Mouse (Mus musculus) olfactory bulb, adult 2 months (tissue): ENCODE results near the gene Fcgr2b. TPM values are rescaled to one million over a fixed set of nuclear protein-coding genes. Genes with fewer than 3 reads are reported as not detected.

Experiments used
- H3K27ac ChIP-seq: fragments of 200-500 bp; 2 replicates; pipeline ENCODE4 v1.5.1; 2012; ENCODE audit warnings: low read depth, low read length; ENCODE audit not compliant: insufficient read depth
- H3K4me1 ChIP-seq: fragments of 200-500 bp; 2 replicates; pipeline ENCODE4 v1.6.1; 2012; ENCODE audit warnings: low read length; ENCODE audit not compliant: control insufficient read depth, insufficient read depth
- H3K4me3 ChIP-seq: fragments of 200-500 bp; 2 replicates; pipeline ENCODE4 v1.5.1; 2012; ENCODE audit warnings: mild to moderate bottlenecking, low read depth, low read length, moderate library complexity; ENCODE audit not compliant: insufficient read depth
- CTCF ChIP-seq: fragments of 200-500 bp; IDR thresholded peaks from 2 replicates; pipeline ENCODE4 v1.5.1; 2012; ENCODE audit warnings: low read depth, mild to moderate bottlenecking, low read length, moderate library complexity; ENCODE audit not compliant: insufficient read depth
- POLR2A ChIP-seq: fragments of 200-500 bp; IDR thresholded peaks from 2 replicates; pipeline ENCODE4 v1.6.1; 2012; ENCODE audit warnings: mild to moderate bottlenecking, low read depth, low read length, moderate library complexity; ENCODE audit not compliant: insufficient read depth
- WGBS: fragments of 180-500 bp; shearing (Covaris S2); methylation state at CpG from one replicate; pipeline ENCODE4 v1.1.7; 2018; 5-methylcytosine and 5-hydroxymethylcytosine counted together
- polyA plus RNA-seq: library from polyadenylated mRNA; stranded (reverse); fragments of >200 nt; gene quantifications from 2 replicates; pipeline ENCODE4 v1.2.4, GENCODE M21; 2012; ENCODE audit warnings: low replicate concordance; ENCODE audit not compliant: missing spikeins, insufficient read depth, insufficient read length

Gene Fcgr2b
- polyA plus RNA-seq, 1 experiment, result not detected

GRCm38 (mm10) chr1:170919308-170919707, 57.0 kb downstream of the Fcgr2b start:
- WGBS, result 96% methylated on average over 8 of the region's 8 CpGs
- no peak for TF ChIP-seq CTCF
- TF ChIP-seq POLR2A, result no peak
- no peaks in the 10 kb centered on the region for H3K4me1 ChIP-seq

GRCm38 (mm10) chr1:170915657-170916056, 60.7 kb downstream of the Fcgr2b start:
- no peak overlapping the region for H3K4me3 ChIP-seq
- WGBS, result 57% methylated on average over 5 of the region's 5 CpGs
- no peak overlapping the region for H3K27ac ChIP-seq
- no peak for TF ChIP-seq CTCF
- no peak for TF ChIP-seq POLR2A
- H3K4me1 ChIP-seq, result no peaks in the 10 kb centered on the region

More at GRCm38 (mm10) chr1:170919308-170919707, 57.0 kb downstream of the Fcgr2b start:
- H3K4me3 ChIP-seq, result no peak overlapping the region
- no peak overlapping the region for H3K27ac ChIP-seq

- Histone ChIP-seq H3K4me1 (peaks cover 7% of the 10 kb centered on the region), H3K27ac (no peak within 1 kb of the TSS), H3K4me3 (no peak within 1 kb of the TSS)
- 72% methylated on average over 5 of the region's 5 CpGs for WGBS
- no peak for TF ChIP-seq CTCF
- no peak for TF ChIP-seq POLR2A
Measured at GRCm38 (mm10) chr1:170912891-170913615, 63.3 kb downstream of the Fcgr2b start, which contains the start of gene Fcrlb. Gene Fcrlb, minus strand, starts transcription at chr1:170912941.

GRCm38 (mm10) chr1:170911907-170912660, 64.3 kb downstream of the Fcgr2b start:
- Histone ChIP-seq H3K27ac (no peak overlapping the region), H3K4me3 (no peak overlapping the region), H3K4me1 (peaks cover 16% of the 10 kb centered on the region)
- TF ChIP-seq POLR2A (no peak), CTCF (no peak)
- WGBS, result 85% methylated on average over 11 of the region's 11 CpGs

Other genes with a start within 250 kb of the Fcgr2b start
- gene Atf6, start 108.8 kb downstream of the Fcgr2b start, polyA plus RNA-seq, result not detected in 2 replicates
- not detected in 2 replicates for gene Gm26620, start 91.5 kb downstream of the Fcgr2b start, polyA plus RNA-seq
- gene Dusp12, start 91.0 kb downstream of the Fcgr2b start, polyA plus RNA-seq, result not detected in 2 replicates
- gene Fcrlb, start 63.6 kb downstream of the Fcgr2b start, polyA plus RNA-seq, result not detected in 2 replicates
- gene Fcrla, start 49.0 kb downstream of the Fcgr2b start, polyA plus RNA-seq, result not detected in 2 replicates
- not detected in 2 replicates for gene Fcgr4, start 42.4 kb upstream of the Fcgr2b start, polyA plus RNA-seq
- not detected in 2 replicates for gene Fcgr3, start 88.4 kb upstream of the Fcgr2b start, polyA plus RNA-seq
- not detected in 2 replicates for gene Cfap126, start 137.4 kb upstream of the Fcgr2b start, polyA plus RNA-seq
- not detected in 2 replicates for gene Sdhc, start 174.1 kb upstream of the Fcgr2b start, polyA plus RNA-seq
- not detected in 2 replicates for gene Mpz, start 174.2 kb upstream of the Fcgr2b start, polyA plus RNA-seq
- gene Pcp4l1, start 219.7 kb upstream of the Fcgr2b start, polyA plus RNA-seq, result 326 and 491 TPM in 2 replicates
- not detected in 2 replicates for gene Nr1i3, start 237.4 kb upstream of the Fcgr2b start, polyA plus RNA-seq
- gene Tomm40l, start 246.0 kb upstream of the Fcgr2b start, polyA plus RNA-seq, result not detected in 2 replicates
- not detected in 2 replicates for gene Apoa2, start 248.5 kb upstream of the Fcgr2b start, polyA plus RNA-seq